ENCODE assay signal across 23 mouse cellular contexts in the genomic region with DNA sequence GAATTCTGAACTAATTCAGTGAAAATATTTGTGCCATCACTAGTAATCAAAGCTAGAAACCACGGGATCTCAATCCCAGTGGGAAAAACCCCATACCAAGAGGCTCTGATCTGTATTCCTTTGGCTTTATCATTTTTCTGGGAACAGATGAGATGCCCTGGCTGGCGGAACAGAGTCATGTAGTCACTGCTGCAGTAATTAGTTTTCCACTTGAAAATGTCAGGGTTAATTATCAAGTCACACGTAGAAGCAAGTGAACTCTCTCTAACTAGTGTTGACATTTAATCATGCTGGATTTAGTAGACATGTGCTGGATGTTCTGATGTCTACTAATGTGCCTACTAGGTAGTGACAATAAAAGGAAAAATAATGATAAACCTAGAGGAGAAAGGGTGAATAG.
"Had no signal": no experiment of that assay in that cellular context is flagged by ENCODE, and none has a peak within 500 bp of the region (broad histone marks: within the 10 kb centered on the region; RNA-seq: fewer than 3 reads in every experiment).

No protein-coding gene starts in this region.

- H3K9ac ChIP-seq: heart, embryonic 13.5 days; heart, embryonic 15.5 days; hindbrain, embryonic 14.5 days; limb, embryonic 12.5 days; liver, embryonic 13.5 days had no signal

- H3K27me3 ChIP-seq: heart, embryonic 13.5 days; heart, embryonic 15.5 days; limb, embryonic 12.5 days; liver, embryonic 13.5 days had no signal

- ATAC-seq: hindbrain, embryonic 16.5 days; intestine, embryonic 16.5 days had no signal

- H3K36me3 ChIP-seq: heart, embryonic 15.5 days; limb, embryonic 10.5 days; liver, embryonic 13.5 days had no signal

- DNase-seq: gastrocnemius, adult 2 months; gastrocnemius, postnatal 10 days; gastrocnemius, postnatal 25 days; heart, adult 18-20 months; heart, postnatal 14 days; heart, postnatal 36 days; kidney, adult 11 months; kidney, adult 2 months; kidney, postnatal 10 days; kidney, postnatal 25 days; kidney, postnatal 4 days; liver; liver, embryonic 13.5 days had no signal

- H3K27ac ChIP-seq: gastrocnemius, adult 2 months; heart, embryonic 13.5 days; heart, embryonic 15.5 days; hindbrain, embryonic 14.5 days; layer of hippocampus, adult 2 months; limb, embryonic 10.5 days; limb, embryonic 12.5 days; liver, embryonic 13.5 days had no signal

- H3K4me3 ChIP-seq: gastrocnemius, adult 2 months; heart, embryonic 13.5 days; heart, embryonic 15.5 days; layer of hippocampus, adult 2 months; limb, embryonic 10.5 days; limb, embryonic 12.5 days; liver, embryonic 13.5 days had no signal

- H3K4me1 ChIP-seq: limb, embryonic 12.5 days; liver, embryonic 13.5 days had no signal

- H3K4me2 ChIP-seq: heart, embryonic 11.5 days; heart, embryonic 13.5 days; heart, embryonic 15.5 days; hindbrain, embryonic 14.5 days; limb, embryonic 12.5 days; liver, embryonic 11.5 days; liver, embryonic 13.5 days had no signal

- H3K9me3 ChIP-seq: heart, embryonic 13.5 days; heart, embryonic 15.5 days; limb, embryonic 10.5 days; limb, embryonic 12.5 days; liver, embryonic 13.5 days had no signal
